Comparison of ENCODE assay signal across 19 mouse cellular contexts in genomic region chr3:97573807-97574206, GRCm38 (mm10).
"Had no signal": no experiment of that assay in that cellular context is flagged by ENCODE, and none has a peak within 500 bp of the region (broad histone marks: within the 10 kb centered on the region; RNA-seq: fewer than 3 reads in every experiment).

No protein-coding gene starts in this region.

- H3K27me3 ChIP-seq: kidney, embryonic 15.5 days; limb, embryonic 12.5 days; limb, embryonic 15.5 days; lung, embryonic 15.5 days; midbrain, embryonic 12.5 days had no signal

- H3K9ac ChIP-seq: kidney, embryonic 15.5 days; limb, embryonic 12.5 days; limb, embryonic 15.5 days; liver, embryonic 14.5 days; liver, postnatal 0 days; lung, embryonic 15.5 days; midbrain, embryonic 12.5 days had no signal

- H3K4me3 ChIP-seq: kidney, embryonic 15.5 days; left cerebral cortex, adult 2 months; limb, embryonic 12.5 days; limb, embryonic 15.5 days; lung, embryonic 15.5 days; midbrain, embryonic 12.5 days; myocyte had no signal

- H3K36me3 ChIP-seq: lung, embryonic 15.5 days had no signal

- DNase-seq: kidney, adult 11 months; kidney, adult 8-10 months; kidney, postnatal 10 days; kidney, postnatal 36 days; layer of hippocampus, postnatal 36 days; left cerebral cortex, postnatal 4 days; liver, postnatal 0 days; lung, postnatal 10 days; thymus, adult 18-20 months; thymus, postnatal 36 days had no signal

- H3K4me2 ChIP-seq: kidney, embryonic 15.5 days; limb, embryonic 12.5 days; limb, embryonic 15.5 days; liver, embryonic 11.5 days; lung, embryonic 15.5 days; midbrain, embryonic 12.5 days had no signal

- H3K27ac ChIP-seq: kidney, embryonic 15.5 days; left cerebral cortex, adult 2 months; limb, embryonic 12.5 days; limb, embryonic 15.5 days; liver, embryonic 14.5 days; lung, embryonic 15.5 days; midbrain, embryonic 12.5 days had no signal

- H3K9me3 ChIP-seq: kidney, embryonic 15.5 days; limb, embryonic 12.5 days; limb, embryonic 15.5 days; lung, embryonic 15.5 days; midbrain, embryonic 12.5 days had no signal

- ATAC-seq: liver, postnatal 0 days had no signal

- H3K4me1 ChIP-seq: kidney, embryonic 15.5 days; limb, embryonic 15.5 days; lung, embryonic 15.5 days; midbrain, embryonic 12.5 days had no signal
